Mouse (Mus musculus) intestine, embryonic 16.5 days (tissue): ENCODE measurements around the gene Lrat. TPM values are rescaled to one million over a fixed set of nuclear protein-coding genes. Genes with fewer than 3 reads are reported as not detected.

Experiments
- polyA plus RNA-seq: library from polyadenylated mRNA; unstranded; fragments of >200 nt; fragmentation: Nextera tagmentation; extraction: Ambion mirVana; gene quantifications from 2 replicates; pipeline ENCODE4 v1.2.1, GENCODE M21; 2015

Gene Lrat
- polyA plus RNA-seq, 1 experiment from 2014 or later = 14.2 TPM

Other genes starting within 250 kb of the Lrat start
- gene Rbm46, start 27.5 kb downstream of the Lrat start, polyA plus RNA-seq = 4.6 and 5.4 TPM in 2 replicates
- gene Fgg, start 103.8 kb upstream of the Lrat start, polyA plus RNA-seq = 5.9 and 14.1 TPM in 2 replicates
- gene Fga, start 122.1 kb upstream of the Lrat start, polyA plus RNA-seq = 11.6 and 19.2 TPM in 2 replicates
- gene Fgb, start 145.9 kb upstream of the Lrat start, polyA plus RNA-seq = 10.5 and 13.7 TPM in 2 replicates
- 81.0 and 87.1 TPM in 2 replicates for gene Plrg1, start 151.5 kb upstream of the Lrat start, polyA plus RNA-seq
- 0.06 and 0.12 TPM in 2 replicates for gene Dchs2, start 224.0 kb upstream of the Lrat start, polyA plus RNA-seq